Mouse (Mus musculus) embryo, embryonic 10.5 days (tissue): ENCODE measurements around the gene Grk2.
"Not testable (repeated sequence)": the region's sequence is repeated elsewhere in the genome, so short reads cannot be mapped to it uniquely, and the experiment has no call there.

ENCODE experiments used
- DNase-seq: peaks from one replicate; pipeline ENCODE4 v3.0.0-alpha.2; 2015; ENCODE audit warnings: low spot score

The Grk2 gene

GRCm38 (mm10) chr19:4268566-4269361, 37.3 kb downstream of the Grk2 start, which contains the start of gene Ssh3:
TSS of gene Ssh3 (minus strand) at chr19:4269180.
- peak; percentile 34 for DNase-seq

- no peak for DNase-seq
These were observed 40.1 kb downstream of the Grk2 start for GRCm38 (mm10) chr19:4265956-4266355.

GRCm38 (mm10) chr19:4264171-4264780, 41.7 kb downstream of the Grk2 start:
- DNase-seq: no peak

- no peak for DNase-seq
These were observed 42.3 kb downstream of the Grk2 start for GRCm38 (mm10) chr19:4263702-4264101.

GRCm38 (mm10) chr19:4262756-4263155, 43.3 kb downstream of the Grk2 start:
- DNase-seq: no peak

- DNase-seq: no peak
These were observed 44.9 kb downstream of the Grk2 start for GRCm38 (mm10) chr19:4261038-4261698.

GRCm38 (mm10) chr19:4257897-4258252, 48.1 kb downstream of the Grk2 start:
- no peak for DNase-seq

GRCm38 (mm10) chr19:4257216-4257896, 48.7 kb downstream of the Grk2 start:
- peak; percentile 100 for DNase-seq

GRCm38 (mm10) chr19:4255583-4256162, 50.3 kb downstream of the Grk2 start:
- DNase-seq: no peak

- no peak for DNase-seq
These were observed 51.8 kb downstream of the Grk2 start for GRCm38 (mm10) chr19:4254230-4254629.

GRCm38 (mm10) chr19:4248683-4249082, 57.3 kb downstream of the Grk2 start:
- not testable (repeated sequence) for DNase-seq

- no peak for DNase-seq
These were observed 59.0 kb downstream of the Grk2 start for GRCm38 (mm10) chr19:4247010-4247409.

GRCm38 (mm10) chr19:4244775-4245174, 61.2 kb downstream of the Grk2 start:
- DNase-seq: no peak

- DNase-seq: no peak
These were observed 63.6 kb downstream of the Grk2 start for GRCm38 (mm10) chr19:4242416-4242815.

GRCm38 (mm10) chr19:4240247-4240668, 65.8 kb downstream of the Grk2 start:
- peak; percentile 66 for DNase-seq
